Mouse (Mus musculus): ENCODE data around the gene Olfr266. TPM values are rescaled to one million over a fixed set of nuclear protein-coding genes. Genes with fewer than 3 reads are reported as not detected.
A peak's percentile ranks its signal among the peaks of the same experiment; 100 is the strongest.

Olfr266 gene
- total and polyA plus RNA-seq, 3 experiments, result not detected

DNA sequence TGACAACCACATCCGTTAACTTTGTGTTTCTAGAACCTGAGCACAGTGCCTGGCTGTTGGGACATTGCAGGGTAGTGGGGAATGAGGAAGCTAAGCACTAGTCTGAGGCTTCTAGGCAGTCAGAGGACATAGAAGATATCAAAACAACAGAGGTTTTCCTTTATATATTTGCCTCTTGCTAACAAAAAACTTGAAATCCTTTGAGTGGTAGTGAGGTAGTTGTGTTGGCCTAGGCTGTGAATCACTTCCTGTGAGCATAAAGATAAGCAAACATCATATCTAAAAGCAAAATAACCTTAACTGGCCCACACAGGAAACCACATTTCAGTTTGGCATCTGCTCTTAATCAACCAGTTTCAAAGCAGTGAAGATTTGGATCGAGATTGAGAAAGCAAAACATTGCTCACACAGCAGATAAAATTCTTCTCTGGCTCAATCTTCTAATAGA lies 37.6 kb downstream of the Olfr266 start:
- H3K9me3 ChIP-seq (replicated peaks; ENCODE audit: low read length), result no peaks in the 10 kb centered on the region
- TF ChIP-seq ZC3H11A (IDR thresholded peaks at IDR 0.05; ENCODE audit: low read depth, low read length) (no peak), SMC3 (IDR thresholded peaks at IDR 0.05; ENCODE audit: low read depth, low read length) (no peak), HCFC1 (IDR thresholded peaks at IDR 0.05; ENCODE audit: low read depth, low read length) (no peak; the same call in 1 of the 2 replicates), ZKSCAN1 (IDR thresholded peaks at IDR 0.05; ENCODE audit: borderline replicate concordance, low read depth, low read length) (no peak), MXI1 (IDR thresholded peaks at IDR 0.05; ENCODE audit: low read depth, low read length) (peak; percentile 10; the same call in 1 of the 2 replicates), SIN3A (IDR thresholded peaks at IDR 0.05; ENCODE audit: low read length) (0 out of 2 replicates have a peak, but pooled peaks have one; percentile 6), PAX5 (IDR thresholded peaks at IDR 0.05; ENCODE audit: low read length) (no peak), IRF4 (IDR thresholded peaks at IDR 0.05; ENCODE audit: low read depth, low read length) (no peak), MYC (IDR thresholded peaks at IDR 0.05; ENCODE audit: low read depth, low read length) (no peak), KAT2A (IDR thresholded peaks at IDR 0.05; ENCODE audit: insufficient replicate concordance, low read length) (no peak), BHLHE40 (IDR thresholded peaks at IDR 0.05; ENCODE audit: low read depth, low read length) (no peak), CHD1 (IDR thresholded peaks at IDR 0.05; ENCODE audit: low read depth, low read length) (peak; percentile 46; the same call in 1 of the 2 replicates), USF1 (IDR thresholded peaks at IDR 0.05; ENCODE audit: low read depth, low read length) (no peak), EP300 (IDR thresholded peaks at IDR 0.05; ENCODE audit: low read length) (0 out of 2 replicates have a peak, but pooled peaks have one; percentile 9), NRF1 (IDR thresholded peaks at IDR 0.05; ENCODE audit: low read depth, low read length) (no peak)
- in situ Hi-C loops (cut with MboI; ENCODE audit: low pct_ligation_motif_present, low pct_unique_long_range_greater_than_20kb, low sequenced_read_pairs), result no loop called here
- peaks cover 0 to 4% of the 10 kb centered on the region in 2 experiments for H3K36me3 ChIP-seq (replicated peaks in 1 of 2; ENCODE audit: control insufficient read depth in 1 of 2, insufficient read depth in 1 of 2, low read length in 1 of 2)
- peak overlapping the region; percentile 57 to 82 (median 64) for H3K4me3 ChIP-seq (replicated peaks in 1 of 3; ENCODE audit: low read depth in 2 of 3, low read length in 2 of 3, poor library complexity in 1 of 3)
- H3K4me2 ChIP-seq (ENCODE audit: insufficient read depth, low read depth, poor library complexity, severe bottlenecking), result peak overlapping the region; percentile 100
- H3K4me1 ChIP-seq (ENCODE audit: control insufficient read depth in 1 of 2, insufficient read depth in 2 of 2), result peaks cover 0 to 30% of the 10 kb centered on the region in 2 experiments; a peak in 2 of 4 replicates
- peaks cover 41% of the 10 kb centered on the region for H3K79me2 ChIP-seq (replicated peaks; ENCODE audit: control insufficient read depth, extremely low read depth, insufficient read depth, poor library complexity, severe bottlenecking)
- H3K9ac ChIP-seq (ENCODE audit: insufficient read depth, low read depth), result peak overlapping the region; percentile 92
- H3K27me3 ChIP-seq (replicated peaks), result no peaks in the 10 kb centered on the region
- DNase-seq (ENCODE audit: extremely low read depth), result no peak
- dilution Hi-C loops (cut with MboI; ENCODE audit: extremely low pct_ligation_motif_present, extremely low pct_unique_long_range_greater_than_20kb, low sequenced_read_pairs), result no loop called here
- H3K27ac ChIP-seq (ENCODE audit: insufficient read depth, low read depth), result peak overlapping the region; percentile 75

DNA sequence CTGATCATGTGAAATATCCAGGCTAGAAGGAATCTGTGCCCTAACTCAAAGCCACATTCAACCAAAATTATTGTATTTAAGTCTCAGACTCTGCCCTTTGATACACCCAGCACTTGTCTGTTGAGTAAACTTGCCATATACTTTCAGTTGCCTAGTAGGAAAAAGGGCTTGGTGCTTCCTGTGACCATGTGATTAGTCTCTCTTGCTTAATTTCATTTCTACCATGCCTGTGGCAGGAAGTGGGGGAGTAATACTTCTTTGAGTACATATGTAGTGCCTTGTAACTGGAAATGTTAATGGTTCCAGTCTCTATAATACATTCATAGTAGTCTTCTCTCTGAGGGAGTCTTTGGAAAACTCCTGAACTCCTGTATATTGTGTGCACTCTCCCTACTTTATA lies 38.1 kb downstream of the Olfr266 start:
- peaks cover 0 to 30% of the 10 kb centered on the region in 2 experiments; a peak in 2 of 4 replicates for H3K4me1 ChIP-seq (ENCODE audit: control insufficient read depth in 1 of 2, insufficient read depth in 2 of 2)
- no peaks in the 10 kb centered on the region for H3K27me3 ChIP-seq (replicated peaks)
- dilution Hi-C loops (cut with MboI; ENCODE audit: extremely low pct_ligation_motif_present, extremely low pct_unique_long_range_greater_than_20kb, low sequenced_read_pairs), result no loop called here
- peak overlapping the region; percentile 100 for H3K4me2 ChIP-seq (ENCODE audit: insufficient read depth, low read depth, poor library complexity, severe bottlenecking)
- H3K9me3 ChIP-seq (replicated peaks; ENCODE audit: low read length), result no peaks in the 10 kb centered on the region
- peak overlapping the region; percentile 92 for H3K9ac ChIP-seq (ENCODE audit: insufficient read depth, low read depth)
- peak; percentile 43 for DNase-seq (ENCODE audit: extremely low read depth)
- in situ Hi-C loops (cut with MboI; ENCODE audit: low pct_ligation_motif_present, low pct_unique_long_range_greater_than_20kb, low sequenced_read_pairs), result no loop called here
- H3K36me3 ChIP-seq (replicated peaks in 1 of 2; ENCODE audit: control insufficient read depth in 1 of 2, insufficient read depth in 1 of 2, low read length in 1 of 2), result peaks cover 0 to 4% of the 10 kb centered on the region in 2 experiments
- H3K4me3 ChIP-seq (replicated peaks in 1 of 3; ENCODE audit: low read depth in 2 of 3, low read length in 2 of 3, poor library complexity in 1 of 3), result peak overlapping the region; percentile 57 to 82 (median 64)
- peaks cover 44% of the 10 kb centered on the region for H3K79me2 ChIP-seq (replicated peaks; ENCODE audit: control insufficient read depth, extremely low read depth, insufficient read depth, poor library complexity, severe bottlenecking)
- peak overlapping the region; percentile 75 for H3K27ac ChIP-seq (ENCODE audit: insufficient read depth, low read depth)
- TF ChIP-seq RAD21 (IDR thresholded peaks at IDR 0.05; ENCODE audit: low read depth, low read length) (no peak), MAX (IDR thresholded peaks at IDR 0.05; ENCODE audit: low read length) (peak; percentile 72; the same call in 1 of the 2 replicates), ZMIZ1 (IDR thresholded peaks at IDR 0.05; ENCODE audit: low read depth, low read length) (no peak), RCOR1 (conservative IDR thresholded peaks at IDR 0.05; ENCODE audit: low read depth, low read length) (no peak), CTCF (conservative IDR thresholded peaks at IDR 0.05 in 1 of 2, IDR thresholded peaks at IDR 0.05 in 1 of 2; ENCODE audit: low read depth in 2 of 2, low read length in 2 of 2) (no peak), IRF4 (IDR thresholded peaks at IDR 0.05; ENCODE audit: low read depth, low read length) (no peak), E2F4 (IDR thresholded peaks at IDR 0.05; ENCODE audit: insufficient replicate concordance, low read depth, low read length) (no peak), USF1 (IDR thresholded peaks at IDR 0.05; ENCODE audit: low read depth, low read length) (0 out of 2 replicates have a peak, but pooled peaks have one; percentile 13), MEF2A (IDR thresholded peaks at IDR 0.05; ENCODE audit: borderline replicate concordance, low read depth, low read length) (no peak), USF2 (conservative IDR thresholded peaks at IDR 0.05; ENCODE audit: low read depth, low read length) (no peak), POLR2A (IDR thresholded peaks at IDR 0.05; ENCODE audit: low read depth, low read length) (no peak), MAFK (IDR thresholded peaks at IDR 0.05; ENCODE audit: insufficient replicate concordance, low read length) (no peak), NELFE (IDR thresholded peaks at IDR 0.05; ENCODE audit: low read depth, low read length) (no peak), SMC3 (IDR thresholded peaks at IDR 0.05; ENCODE audit: low read depth, low read length) (no peak), BHLHE40 (IDR thresholded peaks at IDR 0.05; ENCODE audit: low read depth, low read length) (no peak), JUND (conservative IDR thresholded peaks at IDR 0.05; ENCODE audit: low read depth, low read length) (no peak), EP300 (IDR thresholded peaks at IDR 0.05; ENCODE audit: low read length) (no peak), MAZ (IDR thresholded peaks at IDR 0.05; ENCODE audit: low read depth, low read length) (no peak), ELF1 (IDR thresholded peaks at IDR 0.05; ENCODE audit: low read depth, low read length) (0 out of 2 replicates have a peak, but pooled peaks have one; percentile 43), TCF12 (IDR thresholded peaks at IDR 0.05; ENCODE audit: low read depth, low read length) (peak; percentile 19; the same call in 1 of the 2 replicates), ZC3H11A (IDR thresholded peaks at IDR 0.05; ENCODE audit: low read depth, low read length) (no peak), CHD2 (IDR thresholded peaks at IDR 0.05; ENCODE audit: low read length) (no peak), JUN (IDR thresholded peaks at IDR 0.05; ENCODE audit: insufficient read depth, low read depth, low read length) (no peak), SIN3A (IDR thresholded peaks at IDR 0.05; ENCODE audit: low read length) (no peak)
